Mouse (Mus musculus): Measurements from ENCODE around the gene Prpf39.

DNA sequence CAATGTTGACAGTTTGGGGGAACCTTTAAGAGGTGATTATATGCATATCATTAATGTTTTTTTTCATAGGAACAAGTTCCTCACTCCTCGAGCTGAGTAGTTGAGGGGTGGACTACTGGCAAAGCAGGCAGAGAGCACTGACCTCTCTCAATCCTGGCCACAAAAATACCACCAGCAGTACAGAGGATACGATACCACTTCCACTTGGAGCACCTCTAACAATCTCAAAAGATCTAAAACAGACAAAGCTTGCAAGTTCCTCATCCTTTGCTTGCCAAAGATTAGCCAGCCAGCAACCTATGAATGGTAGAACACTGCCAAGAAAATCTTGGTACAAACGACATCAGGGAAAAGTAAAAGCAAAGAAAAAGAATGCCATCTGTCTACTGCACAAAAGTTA, 30.1 kb downstream of the Prpf39 start:
- TF ChIP-seq CTCF (IDR thresholded peaks at IDR 0.05; ENCODE audit: borderline replicate concordance, insufficient read depth, low read depth, low read length) (no peak), POLR2A (IDR thresholded peaks at IDR 0.05; ENCODE audit: borderline replicate concordance, insufficient read depth, low read length) (no peak)
